22 mouse cellular contexts compared by ENCODE assay signal in the genomic region with DNA sequence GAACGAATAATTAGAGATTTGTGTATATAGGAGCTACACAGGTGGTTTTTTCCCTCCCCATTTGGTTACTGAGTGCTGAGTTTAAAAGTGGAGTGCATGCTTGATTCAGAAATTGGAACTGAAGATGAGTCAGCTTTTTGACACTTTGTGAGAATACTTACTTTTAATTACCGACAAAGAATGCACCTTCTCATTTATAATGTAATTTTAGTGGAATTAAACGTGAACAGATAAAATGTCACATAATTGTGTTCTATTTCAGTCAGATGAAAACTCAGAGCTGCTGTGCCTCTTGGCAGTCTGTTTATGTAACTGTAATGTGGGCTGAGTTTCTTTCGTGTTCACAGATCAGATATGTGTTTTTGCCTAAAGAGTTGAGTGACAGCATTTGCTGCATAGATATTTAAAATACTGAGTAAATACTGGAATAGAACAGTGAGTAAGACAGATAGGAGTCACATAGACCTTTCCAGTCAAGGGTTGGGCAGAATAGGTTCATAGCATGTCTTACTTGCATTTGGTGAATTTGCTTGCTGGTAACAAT. TPM values are rescaled to one million over a fixed set of nuclear protein-coding genes. Genes with fewer than 3 reads are reported as not detected.
A peak's percentile ranks its signal among the peaks of the same experiment; 100 is the strongest.
DNase-seq lines count a peak whose midpoint lies in the region; ATAC-seq and TF ChIP-seq lines count a peak whose summit lies in the region.
"Had no signal": no experiment of that assay in that cellular context is flagged by ENCODE, and none has a peak within 500 bp of the region (broad histone marks: within the 10 kb centered on the region; RNA-seq: fewer than 3 reads in every experiment).

No protein-coding gene starts in this region.

- ATAC-seq in frontal cortex, adult (ENCODE audit: low TSS enrichment): peak; percentile 72; the same call in 1 of the 2 replicates
- ATAC-seq in megakaryocyte-erythroid progenitor cell, adult 5-6 weeks (replicated peaks; ENCODE audit: low FRiP score, low TSS enrichment, poor library complexity, severe bottlenecking): 0 out of 2 replicates have a peak, but pooled peaks have one; percentile 30
- ATAC-seq: CD4-positive, CD25-positive, alpha-beta regulatory T cell, adult 4 months; forebrain, embryonic 16.5 days; hindbrain, embryonic 16.5 days had no signal

- no peak for DNase-seq in frontal cortex, postnatal 14 days (ENCODE audit: low spot score in 2 of 2)
- peak in 1 of 2 experiments; percentile 43 for DNase-seq in layer of hippocampus, adult 2 months (ENCODE audit: low spot score in 2 of 2)
- DNase-seq in layer of hippocampus, postnatal 25 days (ENCODE audit: extremely low spot score in 1 of 2, low spot score in 1 of 2): no peak
- DNase-seq in left cerebral cortex, postnatal 25 days (ENCODE audit: low spot score in 2 of 2): peak; percentile 20 to 55
- no peak for DNase-seq in left cerebral cortex, postnatal 36 days (ENCODE audit: low spot score in 2 of 2)
- no peak for DNase-seq in kidney, postnatal 4 days
- DNase-seq: B cell, adult 2 months; cerebellum, adult 18-20 months; cerebellum, adult 9-11 months; cerebellum, postnatal 36 days; gastrocnemius, postnatal 10 days; heart, adult 18-20 months; heart, postnatal 4 days had no signal

- intact Hi-C loops in left cerebral cortex, postnatal 25 days (cut with DNase I): no loop called here
- intact Hi-C loops in left cerebral cortex, postnatal 36 days (cut with DNase I): no loop called here

- no peak overlapping the region for H3K4me3 ChIP-seq in layer of hippocampus, adult 2 months
- H3K4me3 ChIP-seq: embryonic facial prominence, embryonic 13.5 days; forebrain, embryonic 12.5 days; heart, embryonic 15.5 days; hindbrain, embryonic 12.5 days had no signal

- peak overlapping the region; percentile 83 for H3K27ac ChIP-seq in layer of hippocampus, adult 2 months
- H3K27ac ChIP-seq: embryonic facial prominence, embryonic 13.5 days; forebrain, embryonic 12.5 days; heart, embryonic 15.5 days; hindbrain, embryonic 12.5 days had no signal

- TF ChIP-seq CTCF in layer of hippocampus, adult 2 months (conservative IDR thresholded peaks at IDR 0.05): no peak

RNA-seq across cellular contexts. Expression of gene Arhgap32, which starts 51.9 kb away (rescaled TPM):
- total RNA-seq in layer of hippocampus, adult 2 months (2021): 100 to 1,000 TPM; 226 to 232 TPM
- 100 to 1,000 TPM; 211 to 220 TPM for total RNA-seq in layer of hippocampus, postnatal 25 days (2021)
- 100 to 1,000 TPM; 444 to 458 TPM for total RNA-seq in left cerebral cortex, postnatal 25 days (2021)
- total RNA-seq in left cerebral cortex, postnatal 36 days (2021): 100 to 1,000 TPM; 471 to 473 TPM
- 0.24 and 0.59 TPM in 2 replicates for total RNA-seq in megakaryocyte-erythroid progenitor cell, adult 5-6 weeks (2014; fragmentation: Nextera tagmentation)
- total RNA-seq in megakaryocyte-erythroid progenitor cell, adult 5-6 weeks (2017): 0.38 and 10.4 TPM in 2 replicates

Comparison
In these comparisons a context has a peak if more than half of its experiments do, and no peak if none do; other contexts are left out.
1. DNase-seq: peak in left cerebral cortex, postnatal 25 days (2 of 2); none in frontal cortex, postnatal 14 days (0 of 2), layer of hippocampus, postnatal 25 days (0 of 2), left cerebral cortex, postnatal 36 days (0 of 2) and kidney, postnatal 4 days (0 of 2).
2. RNA of gene Arhgap32, which starts 51.9 kb away (total RNA-seq): 471 to 473 TPM in left cerebral cortex, postnatal 36 days, 444 to 458 TPM in left cerebral cortex, postnatal 25 days, 226 to 232 TPM in layer of hippocampus, adult 2 months and 211 to 220 TPM in layer of hippocampus, postnatal 25 days; 0.24 to 10.4 TPM in megakaryocyte-erythroid progenitor cell, adult 5-6 weeks; every median in the first group is over 10 times any median in the second.